Mouse (Mus musculus): Measurements from ENCODE around the gene Rgs7. TPM values are rescaled to one million over a fixed set of nuclear protein-coding genes. Genes with fewer than 3 reads are reported as not detected.

The Rgs7 gene
- polyA plus RNA-seq, 1 experiment from 2014 or later: 48.2 TPM

DNA sequence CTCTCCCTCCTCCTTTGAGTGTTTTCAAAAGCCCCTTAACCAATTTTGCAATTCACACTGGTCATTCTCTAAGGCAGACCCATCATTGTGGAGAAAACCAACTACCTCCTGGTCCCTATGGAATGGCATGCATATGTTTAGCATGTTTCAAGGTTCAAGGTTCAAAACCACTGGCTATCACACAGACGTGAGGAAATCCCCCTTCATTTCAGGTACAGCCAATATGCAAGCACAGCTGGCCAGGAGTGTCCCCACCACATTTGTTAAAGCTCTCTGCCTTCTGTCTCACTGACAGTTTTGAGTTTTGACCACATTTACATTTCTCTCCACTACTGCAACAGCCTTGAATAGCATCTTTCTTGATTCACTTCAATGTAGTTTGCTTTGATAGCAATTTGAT is 286.7 kb downstream of the Rgs7 start:
- no peak overlapping the region for H3K27ac ChIP-seq (replicated peaks)
- ATAC-seq (ENCODE audit: low FRiP score): no peak
- no peaks in the 10 kb centered on the region for H3K9me3 ChIP-seq (replicated peaks)
- no peaks in the 10 kb centered on the region for H3K36me3 ChIP-seq
- 68% methylated on average over 1 of the region's 1 CpGs for WGBS
- H3K4me1 ChIP-seq: no peaks in the 10 kb centered on the region
- H3K27me3 ChIP-seq (replicated peaks): no peaks in the 10 kb centered on the region
- H3K4me3 ChIP-seq (replicated peaks): no peak overlapping the region
- H3K4me2 ChIP-seq: no peak overlapping the region
- H3K9ac ChIP-seq (replicated peaks): no peak overlapping the region

DNA sequence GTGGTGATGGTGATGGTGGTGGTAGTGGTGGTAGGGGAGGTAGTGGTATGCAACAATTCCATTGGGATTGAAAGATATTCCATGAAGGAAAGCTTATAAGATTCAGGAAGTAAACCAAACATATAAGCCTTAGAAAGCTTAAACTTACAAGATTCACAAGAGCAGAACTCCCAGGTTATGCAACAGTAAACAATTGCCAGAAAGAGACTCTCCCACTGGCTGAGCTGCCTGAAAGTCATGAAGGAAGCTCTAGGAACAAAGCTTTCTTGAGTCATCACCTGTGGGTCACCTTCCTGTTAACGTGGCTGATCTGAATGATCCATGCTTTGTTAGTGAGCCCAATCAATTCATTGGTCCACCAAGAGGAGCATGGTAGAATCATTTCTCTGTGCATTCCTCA is 288.8 kb downstream of the Rgs7 start:
- no peaks in the 10 kb centered on the region for H3K27me3 ChIP-seq (replicated peaks)
- no peaks in the 10 kb centered on the region for H3K4me1 ChIP-seq
- no peak overlapping the region for H3K4me2 ChIP-seq
- H3K27ac ChIP-seq (replicated peaks): no peak overlapping the region
- no peak for ATAC-seq (ENCODE audit: low FRiP score)
- WGBS: 87% methylated on average over 1 of the region's 1 CpGs
- H3K36me3 ChIP-seq: no peaks in the 10 kb centered on the region
- H3K9ac ChIP-seq (replicated peaks): no peak overlapping the region
- no peak overlapping the region for H3K4me3 ChIP-seq (replicated peaks)
- H3K9me3 ChIP-seq (replicated peaks): no peaks in the 10 kb centered on the region; the same call in 1 of the 2 replicates

DNA sequence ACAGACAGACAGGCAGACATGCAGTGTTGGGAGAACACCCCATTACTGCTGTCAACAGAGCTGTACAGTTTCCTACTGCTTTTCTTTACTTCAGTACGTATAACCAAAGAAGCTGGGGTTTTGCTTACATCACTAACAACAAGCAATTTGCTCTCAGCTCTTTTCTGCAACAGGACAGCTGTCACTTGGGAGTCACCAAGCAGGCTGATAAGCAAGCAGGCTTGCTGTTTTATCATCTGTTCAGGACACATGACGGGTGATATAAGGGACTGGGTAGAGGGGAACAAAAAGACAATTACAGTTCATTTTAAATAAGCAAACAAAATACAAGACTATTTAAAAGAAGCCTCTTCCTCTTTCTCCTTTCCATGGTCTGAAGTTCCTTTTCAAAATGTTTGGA is 289.4 kb downstream of the Rgs7 start:
- no peaks in the 10 kb centered on the region for H3K27me3 ChIP-seq (replicated peaks)
- no peak overlapping the region for H3K4me2 ChIP-seq
- 57% methylated on average over 2 of the region's 2 CpGs for WGBS
- no peak overlapping the region for H3K4me3 ChIP-seq (replicated peaks)
- no peaks in the 10 kb centered on the region for H3K36me3 ChIP-seq
- no peak overlapping the region for H3K27ac ChIP-seq (replicated peaks)
- no peak overlapping the region for H3K9ac ChIP-seq (replicated peaks)
- no peaks in the 10 kb centered on the region for H3K4me1 ChIP-seq
- ATAC-seq (ENCODE audit: low FRiP score): no peak
- no peaks in the 10 kb centered on the region; the same call in 1 of the 2 replicates for H3K9me3 ChIP-seq (replicated peaks)

DNA sequence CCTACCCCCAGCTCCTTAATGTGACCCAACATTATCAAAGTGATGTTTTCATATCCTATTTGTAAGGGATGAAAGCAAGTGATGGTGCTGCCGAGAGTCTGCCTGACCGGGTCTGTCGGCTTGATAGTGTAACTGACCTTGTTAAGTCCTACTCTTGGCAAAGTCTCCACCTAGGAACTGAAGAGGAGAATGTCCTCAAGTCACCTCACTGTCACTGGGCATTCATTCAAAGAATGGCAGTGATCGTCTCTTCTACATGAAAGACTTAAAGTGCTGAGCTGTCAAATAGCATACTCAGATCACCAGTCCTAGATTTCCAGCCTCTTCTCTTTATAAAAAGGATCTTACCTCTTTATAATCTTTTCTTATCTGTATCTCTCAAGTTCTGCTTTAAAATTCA is 293.4 kb downstream of the Rgs7 start:
- H3K27me3 ChIP-seq (replicated peaks): no peaks in the 10 kb centered on the region
- H3K4me1 ChIP-seq: no peaks in the 10 kb centered on the region
- H3K9ac ChIP-seq (replicated peaks): no peak overlapping the region
- H3K27ac ChIP-seq (replicated peaks): no peak overlapping the region
- H3K9me3 ChIP-seq (replicated peaks): no peaks in the 10 kb centered on the region; the same call in 1 of the 2 replicates
- H3K36me3 ChIP-seq: no peaks in the 10 kb centered on the region
- no peak overlapping the region for H3K4me3 ChIP-seq (replicated peaks)
- 92% methylated on average over 4 of the region's 4 CpGs for WGBS
- no peak for ATAC-seq (ENCODE audit: low FRiP score)
- H3K4me2 ChIP-seq: no peak overlapping the region

DNA sequence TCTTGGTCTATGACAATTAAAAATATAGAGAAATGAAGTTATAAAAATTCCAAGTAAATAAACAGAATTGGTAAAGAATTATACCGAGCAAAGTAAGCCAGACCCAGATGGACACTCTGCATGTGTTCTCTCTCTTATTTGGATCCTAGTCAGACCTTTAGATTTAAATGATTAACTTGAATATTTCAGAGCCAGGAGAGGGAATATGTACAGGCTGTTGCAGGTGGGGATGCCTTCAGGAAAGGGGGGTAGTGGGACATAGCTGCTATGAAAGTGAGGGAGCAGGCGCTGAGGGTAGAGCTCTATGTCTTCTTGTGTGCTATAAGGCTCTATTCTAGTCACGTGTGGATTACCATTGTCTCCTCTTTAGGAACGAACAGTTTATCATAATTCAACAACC is 296.5 kb downstream of the Rgs7 start:
- Histone ChIP-seq H3K27me3 (replicated peaks) (no peaks in the 10 kb centered on the region), H3K4me3 (replicated peaks) (no peak overlapping the region)
- ATAC-seq (ENCODE audit: low FRiP score): no peak

DNA sequence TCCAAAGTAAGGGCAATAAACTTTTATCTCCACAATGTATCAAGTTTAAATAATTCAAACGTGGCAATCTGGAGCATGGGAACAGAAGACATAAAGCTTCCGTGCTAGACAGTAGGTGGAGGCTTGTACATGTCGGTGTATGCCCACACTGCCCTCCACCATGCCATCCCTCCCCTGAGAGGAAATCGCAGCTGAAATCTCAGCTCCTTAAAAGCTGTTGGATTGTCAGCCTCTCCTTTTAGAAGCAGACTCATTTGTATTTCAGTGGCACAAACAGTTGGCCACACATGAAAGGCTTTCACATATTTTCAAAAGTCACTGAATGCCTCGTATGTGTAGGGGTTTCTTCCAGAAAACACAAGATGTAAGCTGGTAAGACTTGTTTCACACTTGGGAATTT is 304.1 kb downstream of the Rgs7 start:
- no peaks in the 10 kb centered on the region for H3K27me3 ChIP-seq (replicated peaks)
- WGBS: 62% methylated on average over 5 of the region's 5 CpGs
- H3K4me1 ChIP-seq: no peaks in the 10 kb centered on the region
- no peak overlapping the region for H3K4me3 ChIP-seq (replicated peaks)
- no peak overlapping the region for H3K4me2 ChIP-seq
- no peak overlapping the region for H3K27ac ChIP-seq (replicated peaks)
- H3K9ac ChIP-seq (replicated peaks): no peak overlapping the region
- no peaks in the 10 kb centered on the region for H3K36me3 ChIP-seq
- no peak for ATAC-seq (ENCODE audit: low FRiP score)
- no peaks in the 10 kb centered on the region for H3K9me3 ChIP-seq (replicated peaks)

More for the DNA sequence above, 296.5 kb downstream of the Rgs7 start:
- H3K9me3 ChIP-seq (replicated peaks): no peaks in the 10 kb centered on the region; the same call in 1 of the 2 replicates
- whole genome bisulfite sequencing: 83% methylated on average over 4 of the region's 4 CpGs
- H3K27ac ChIP-seq (replicated peaks): no peak overlapping the region
- H3K36me3 ChIP-seq: no peaks in the 10 kb centered on the region
- no peak overlapping the region for H3K4me2 ChIP-seq
- no peaks in the 10 kb centered on the region for H3K4me1 ChIP-seq
- no peak overlapping the region for H3K9ac ChIP-seq (replicated peaks)

DNA sequence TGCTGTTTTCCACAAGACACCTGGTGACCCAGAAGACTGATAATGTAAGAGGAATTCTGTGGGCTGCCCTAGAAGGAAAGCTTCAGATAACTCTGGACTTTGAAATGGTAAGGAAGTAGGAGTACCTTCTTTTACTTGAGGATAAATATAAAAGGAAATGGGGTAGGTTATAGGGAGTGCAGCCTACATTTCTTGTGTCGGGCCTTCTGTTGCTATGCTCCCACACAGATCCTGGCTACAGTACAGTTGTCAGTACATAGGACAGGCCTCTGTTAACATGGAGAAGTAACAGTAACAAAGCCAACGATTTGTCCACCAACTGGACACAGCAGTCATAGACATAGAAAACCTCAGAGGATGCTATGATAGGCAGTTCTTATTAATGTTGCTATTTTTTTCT is 307.1 kb downstream of the Rgs7 start:
- no peaks in the 10 kb centered on the region for H3K36me3 ChIP-seq
- WGBS: 81% methylated on average over 2 of the region's 2 CpGs

DNA sequence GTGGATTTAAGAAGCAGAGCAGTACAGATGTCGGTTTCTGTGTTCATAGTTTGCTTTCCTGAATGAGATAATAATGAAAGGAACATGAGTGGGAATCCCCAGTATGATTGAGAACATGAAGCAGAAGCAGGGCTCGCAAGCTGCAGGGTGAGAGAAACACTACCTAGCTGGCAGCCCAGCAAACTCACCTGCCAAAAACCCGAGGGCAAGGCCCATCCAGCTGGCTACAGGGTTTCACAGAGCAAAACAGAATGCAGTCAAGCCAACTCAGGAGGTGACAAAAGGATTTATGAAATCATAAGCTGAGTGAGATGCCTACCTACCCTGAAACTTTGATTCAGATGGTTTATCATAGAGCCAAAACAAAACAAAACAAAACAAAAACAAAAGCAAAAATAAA is 307.6 kb downstream of the Rgs7 start:
- Histone ChIP-seq H3K4me1 (no peaks in the 10 kb centered on the region), H3K9me3 (replicated peaks) (no peaks in the 10 kb centered on the region), H3K9ac (replicated peaks) (no peak overlapping the region), H3K4me3 (replicated peaks) (no peak overlapping the region), H3K27ac (replicated peaks) (no peak overlapping the region), H3K36me3 (no peaks in the 10 kb centered on the region), H3K4me2 (no peak overlapping the region), H3K27me3 (replicated peaks) (no peaks in the 10 kb centered on the region)
- no peak for ATAC-seq (ENCODE audit: low FRiP score)
- WGBS: 83% methylated on average over 3 of the region's 3 CpGs

More for the DNA sequence above, 307.1 kb downstream of the Rgs7 start:
- no peak overlapping the region for H3K27ac ChIP-seq (replicated peaks)
- H3K9ac ChIP-seq (replicated peaks): no peak overlapping the region
- no peaks in the 10 kb centered on the region for H3K4me1 ChIP-seq
- H3K9me3 ChIP-seq (replicated peaks): no peaks in the 10 kb centered on the region
- no peak for ATAC-seq (ENCODE audit: low FRiP score)
- H3K4me3 ChIP-seq (replicated peaks): no peak overlapping the region
- H3K27me3 ChIP-seq (replicated peaks): no peaks in the 10 kb centered on the region
- no peak overlapping the region for H3K4me2 ChIP-seq

DNA sequence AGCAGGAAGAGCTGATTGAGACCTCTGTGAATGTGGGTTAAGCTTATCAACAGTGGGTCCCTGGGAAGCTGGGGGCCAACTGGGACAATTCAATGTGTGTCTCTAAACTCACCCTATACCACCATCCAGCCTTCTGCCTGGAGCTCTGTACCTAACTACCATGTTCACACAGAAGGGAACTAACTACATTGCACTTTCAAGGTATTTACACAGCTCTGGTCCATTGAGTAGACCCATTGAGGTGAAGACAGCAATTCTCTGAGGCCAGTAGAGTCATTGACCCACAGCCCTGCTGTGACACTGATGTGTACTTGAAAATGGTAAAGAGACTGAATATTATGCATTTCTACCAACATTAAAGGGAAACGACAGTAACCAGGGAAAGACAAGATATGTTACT is 313.6 kb downstream of the Rgs7 start:
- Histone ChIP-seq H3K4me3 (replicated peaks) (no peak overlapping the region), H3K27ac (replicated peaks) (no peak overlapping the region), H3K36me3 (no peaks in the 10 kb centered on the region), H3K9ac (replicated peaks) (no peak overlapping the region), H3K4me2 (no peak overlapping the region), H3K9me3 (replicated peaks) (no peaks in the 10 kb centered on the region), H3K27me3 (replicated peaks) (no peaks in the 10 kb centered on the region), H3K4me1 (no peaks in the 10 kb centered on the region)
- ATAC-seq (ENCODE audit: low FRiP score): no peak
- 83% methylated on average over 1 of the region's 1 CpGs for WGBS

DNA sequence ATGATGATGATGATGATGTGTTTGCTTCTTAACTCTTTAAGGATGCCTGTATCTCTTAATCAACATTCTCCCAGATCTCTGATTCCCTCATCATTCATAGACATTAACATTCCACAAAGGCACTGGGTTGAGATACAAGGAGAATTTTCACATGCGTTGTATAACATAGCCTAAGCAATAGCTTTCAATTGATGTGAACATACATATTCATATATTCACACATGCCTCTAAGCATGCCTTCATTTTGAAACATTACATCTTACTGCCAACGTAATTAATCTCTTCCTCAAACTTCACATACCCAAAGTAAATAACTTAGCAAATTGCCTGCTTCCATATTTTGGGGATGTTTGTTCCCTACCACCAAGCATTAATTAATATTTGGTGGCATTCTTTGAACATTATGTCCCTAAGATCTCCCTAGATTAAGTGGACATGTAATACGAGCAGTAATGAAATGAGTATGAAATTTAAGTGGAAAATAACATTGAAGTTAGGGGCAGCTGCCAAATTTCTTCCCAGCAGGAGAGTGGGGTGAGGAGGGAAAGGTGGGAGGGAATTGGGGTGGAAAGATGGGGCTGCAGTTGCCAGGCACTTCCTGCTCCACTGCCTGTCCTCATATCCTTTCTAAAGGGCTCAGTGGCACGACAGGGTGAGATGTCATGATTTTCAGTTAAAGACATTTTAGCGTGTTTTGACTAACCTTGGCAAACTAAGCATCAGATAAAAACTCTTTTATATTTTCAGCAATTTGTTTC is 317.2 kb downstream of the Rgs7 start:
- WGBS: 76% methylated on average over 5 of the region's 5 CpGs
- H3K4me3 ChIP-seq (replicated peaks): no peak overlapping the region
- H3K36me3 ChIP-seq: no peaks in the 10 kb centered on the region
- no peak overlapping the region for H3K9ac ChIP-seq (replicated peaks)
- no peaks in the 10 kb centered on the region for H3K9me3 ChIP-seq (replicated peaks)
- no peaks in the 10 kb centered on the region for H3K4me1 ChIP-seq
- no peak for ATAC-seq (ENCODE audit: low FRiP score)
- H3K4me2 ChIP-seq: no peak overlapping the region
- no peak overlapping the region for H3K27ac ChIP-seq (replicated peaks)
- H3K27me3 ChIP-seq (replicated peaks): no peaks in the 10 kb centered on the region

DNA sequence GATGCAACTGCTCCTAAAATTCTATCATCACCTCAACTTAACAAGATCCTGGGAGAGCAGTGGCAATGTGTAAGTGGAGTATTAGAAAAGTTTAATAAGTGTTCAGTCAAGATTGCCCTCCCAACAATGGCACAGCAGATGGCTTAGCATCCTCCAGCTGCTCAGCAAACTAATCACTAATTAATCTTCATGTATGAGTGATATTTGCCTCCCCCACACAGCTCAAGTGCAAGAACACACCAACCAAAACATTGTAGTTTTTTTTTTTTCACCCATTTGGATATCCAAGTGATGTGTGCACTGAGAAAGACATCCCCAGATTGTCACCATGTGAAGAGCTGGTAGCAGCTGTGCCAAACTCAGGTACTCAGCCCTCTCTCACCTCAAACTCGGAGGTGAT is 336.8 kb downstream of the Rgs7 start:
- no peak for ATAC-seq (ENCODE audit: low FRiP score)
- H3K27me3 ChIP-seq (replicated peaks): no peaks in the 10 kb centered on the region
- no peak overlapping the region for H3K27ac ChIP-seq (replicated peaks)
- H3K4me3 ChIP-seq (replicated peaks): no peak overlapping the region
- 88% methylated on average over 1 of the region's 1 CpGs for WGBS
- H3K9me3 ChIP-seq (replicated peaks): no peaks in the 10 kb centered on the region
- no peaks in the 10 kb centered on the region for H3K36me3 ChIP-seq
- H3K4me2 ChIP-seq: no peak overlapping the region
- H3K4me1 ChIP-seq: no peaks in the 10 kb centered on the region
- no peak overlapping the region for H3K9ac ChIP-seq (replicated peaks)

DNA sequence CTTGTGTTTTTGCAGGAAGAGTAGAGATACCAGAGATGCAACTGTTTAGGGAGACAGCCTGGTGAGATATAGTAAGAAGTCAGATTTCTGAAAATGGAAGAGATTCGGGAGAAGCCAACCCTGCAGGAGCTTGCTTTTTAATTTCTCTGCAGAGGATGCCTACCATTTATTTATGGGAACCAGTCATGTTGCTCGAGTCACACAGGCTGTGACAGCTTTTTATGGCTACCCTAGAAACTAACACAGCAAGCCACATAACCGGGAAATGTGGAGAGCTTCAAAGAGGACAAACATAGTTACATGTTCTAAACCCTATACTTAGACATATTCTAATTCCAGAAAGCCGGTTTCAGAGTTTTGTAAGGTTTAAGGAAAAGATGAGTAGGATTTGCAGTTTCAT is 349.2 kb downstream of the Rgs7 start:
- 76% methylated on average over 4 of the region's 4 CpGs for WGBS
- H3K27me3 ChIP-seq (replicated peaks): no peaks in the 10 kb centered on the region
- no peak overlapping the region for H3K4me3 ChIP-seq (replicated peaks)
- H3K4me2 ChIP-seq: no peak overlapping the region
- H3K27ac ChIP-seq (replicated peaks): no peak overlapping the region
- no peaks in the 10 kb centered on the region for H3K4me1 ChIP-seq
- H3K9me3 ChIP-seq (replicated peaks): no peaks in the 10 kb centered on the region
- no peaks in the 10 kb centered on the region for H3K36me3 ChIP-seq
- no peak overlapping the region for H3K9ac ChIP-seq (replicated peaks)
- ATAC-seq (ENCODE audit: low FRiP score): no peak

Data from neural tube, embryonic 15.5 days (tissue).